Mouse (Mus musculus): ENCODE data around the gene Sypl2. TPM values are rescaled to one million over a fixed set of nuclear protein-coding genes. Genes with fewer than 3 reads are reported as not detected.

Sypl2 gene
- total and polyA plus RNA-seq, 3 experiments = 0.11 to 0.97 (median 0.20) TPM

- no peak for DNase-seq
Observed at GRCm38 (mm10) chr3:108178756-108179715, 47.4 kb downstream of the Sypl2 start.

GRCm38 (mm10) chr3:108174672-108175531 is 51.5 kb downstream of the Sypl2 start:
- peak; percentile 79 for DNase-seq

- no peak for DNase-seq
Observed at GRCm38 (mm10) chr3:108169199-108169598, 57.2 kb downstream of the Sypl2 start.

DNA sequence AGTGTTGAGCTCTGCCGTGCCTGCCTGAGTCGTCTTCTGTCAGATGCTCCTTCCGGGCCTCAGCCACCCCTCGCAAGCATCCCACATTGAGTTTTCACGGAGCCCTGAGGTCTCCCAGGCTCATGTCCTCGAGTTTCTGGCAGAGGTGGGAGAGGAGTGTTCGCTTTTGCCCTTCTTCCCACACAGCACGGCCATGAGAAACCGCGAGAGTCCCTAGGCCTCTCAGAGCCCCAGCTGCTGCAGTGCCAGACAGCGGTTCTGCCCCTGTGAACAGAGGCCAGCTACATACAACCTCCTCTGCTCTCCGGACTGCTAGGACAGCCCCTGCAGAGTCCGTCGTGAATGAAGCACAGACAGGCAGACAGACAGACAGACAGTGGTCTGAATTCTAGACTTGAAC is 58.9 kb downstream of the Sypl2 start:
- DNase-seq = no peak

- no peak for DNase-seq
Observed at GRCm38 (mm10) chr3:108166486-108167211, 59.8 kb downstream of the Sypl2 start.

- no peak for DNase-seq
Observed at GRCm38 (mm10) chr3:108165532-108166315, 60.7 kb downstream of the Sypl2 start.

DNA sequence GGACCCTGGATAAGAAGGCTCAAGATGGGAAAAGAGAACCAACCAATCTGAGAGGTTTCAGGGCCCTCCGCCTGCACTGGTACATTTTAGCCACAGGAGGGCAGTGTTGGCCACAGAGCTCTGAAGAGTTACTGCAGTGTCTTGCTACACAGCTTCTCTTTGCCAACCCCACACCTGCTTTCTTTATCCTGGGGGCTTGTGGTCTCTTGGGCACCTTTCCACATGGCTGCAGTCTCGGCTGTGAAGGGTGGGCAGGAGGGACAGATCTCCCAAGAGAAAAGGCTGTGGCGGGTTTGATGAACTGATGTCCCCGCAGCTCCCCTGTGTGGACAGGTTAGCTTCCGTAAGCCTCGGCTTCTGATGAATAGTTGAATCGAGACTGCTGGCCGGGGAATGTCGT is 61.6 kb downstream of the Sypl2 start:
- peak; percentile 78 for DNase-seq

GRCm38 (mm10) chr3:108164091-108164490 is 62.4 kb downstream of the Sypl2 start:
- no peak for DNase-seq

Other genes with a start within 250 kb of the Sypl2 start
- 100 to 1,000 TPM; 231 to 239 TPM for gene Gstm2, start 240.2 kb downstream of the Sypl2 start, total RNA-seq (2021)
- gene Gstm2, start 240.2 kb downstream of the Sypl2 start, polyA plus RNA-seq (2012; rRNA removed) = 133 and 141 TPM in 2 replicates
- 100 to 1,000 TPM; 463 to 520 TPM for gene Gstm1, start 208.7 kb downstream of the Sypl2 start, total RNA-seq (2021)
- 1,201 and 1,446 TPM in 2 replicates for gene Gstm1, start 208.7 kb downstream of the Sypl2 start, polyA plus RNA-seq (2012; rRNA removed)
- 10 to 100 TPM; 16.8 to 19.7 TPM for gene Gstm4, start 181.8 kb downstream of the Sypl2 start, total RNA-seq (2021)
- 13.4 and 14.8 TPM in 2 replicates for gene Gstm4, start 181.8 kb downstream of the Sypl2 start, polyA plus RNA-seq (2012; rRNA removed)
- gene Ampd2, start 140.0 kb downstream of the Sypl2 start, total RNA-seq (2021) = 100 to 1,000 TPM; 121 to 151 TPM
- gene Ampd2, start 140.0 kb downstream of the Sypl2 start, polyA plus RNA-seq (2012; rRNA removed) = 721 and 995 TPM in 2 replicates
- gene Gnat2, start 133.9 kb downstream of the Sypl2 start, total RNA-seq (2021) = 10 to 100 TPM; 12.3 to 13.1 TPM
- gene Gnat2, start 133.9 kb downstream of the Sypl2 start, polyA plus RNA-seq (2012; rRNA removed) = 7.9 and 10.1 TPM in 2 replicates
- 100 to 1,000 TPM; 117 to 136 TPM for gene Gnai3, start 80.5 kb downstream of the Sypl2 start, total RNA-seq (2021)
- 13.8 and 14.0 TPM in 2 replicates for gene Gnai3, start 80.5 kb downstream of the Sypl2 start, polyA plus RNA-seq (2012; rRNA removed)
- gene Gpr61, start 71.8 kb downstream of the Sypl2 start, total RNA-seq (2021) = under 1 TPM; 0.20 to 0.48 TPM
- 0.12 and 0.20 TPM in 2 replicates for gene Gpr61, start 71.8 kb downstream of the Sypl2 start, polyA plus RNA-seq (2012; rRNA removed)
- gene Amigo1, start 40.3 kb downstream of the Sypl2 start, total RNA-seq (2021) = 10 to 100 TPM; 21.4 to 27.8 TPM
- 57.6 and 62.3 TPM in 2 replicates for gene Amigo1, start 40.3 kb downstream of the Sypl2 start, polyA plus RNA-seq (2012; rRNA removed)
- 1 to 10 TPM; 6.4 to 7.9 TPM for gene Cyb561d1, start 25.4 kb downstream of the Sypl2 start, total RNA-seq (2021)
- 6.9 and 8.1 TPM in 2 replicates for gene Cyb561d1, start 25.4 kb downstream of the Sypl2 start, polyA plus RNA-seq (2012; rRNA removed)
- gene Atxn7l2, start 15.7 kb downstream of the Sypl2 start, total RNA-seq (2021) = 1 to 10 TPM; 9.1 to 9.4 TPM
- gene Atxn7l2, start 15.7 kb downstream of the Sypl2 start, polyA plus RNA-seq (2012; rRNA removed) = 11.8 and 13.5 TPM in 2 replicates
- gene Psma5, start 30.3 kb upstream of the Sypl2 start, total RNA-seq (2021) = 10 to 100 TPM; 74.4 to 87.2 TPM
- gene Psma5, start 30.3 kb upstream of the Sypl2 start, polyA plus RNA-seq (2012; rRNA removed) = 13.3 and 13.4 TPM in 2 replicates
- gene Sort1, start 57.4 kb upstream of the Sypl2 start, total RNA-seq (2021) = 10 to 100 TPM; 37.9 to 57.3 TPM
- 19.7 and 27.8 TPM in 2 replicates for gene Sort1, start 57.4 kb upstream of the Sypl2 start, polyA plus RNA-seq (2012; rRNA removed)
- gene Mybphl, start 138.3 kb upstream of the Sypl2 start, total RNA-seq (2021) = not detected
- not detected in 2 replicates for gene Mybphl, start 138.3 kb upstream of the Sypl2 start, polyA plus RNA-seq (2012; rRNA removed)
- 1 to 10 TPM in 1 of 2 experiments, under 1 TPM in 1; 0.66 to 1.3 TPM for gene Psrc1, start 157.2 kb upstream of the Sypl2 start, total RNA-seq (2021)
- 2.6 and 4.0 TPM in 2 replicates for gene Psrc1, start 157.2 kb upstream of the Sypl2 start, polyA plus RNA-seq (2012; rRNA removed)
- gene Celsr2, start 188.9 kb upstream of the Sypl2 start, total RNA-seq (2021) = 1 to 10 TPM; 6.1 to 8.3 TPM
- gene Celsr2, start 188.9 kb upstream of the Sypl2 start, polyA plus RNA-seq (2012; rRNA removed) = 9.9 and 17.1 TPM in 2 replicates
- gene Sars, start 218.6 kb upstream of the Sypl2 start, total RNA-seq (2021) = 100 to 1,000 TPM; 198 to 212 TPM
- 23.8 and 32.6 TPM in 2 replicates for gene Sars, start 218.6 kb upstream of the Sypl2 start, polyA plus RNA-seq (2012; rRNA removed)